Mouse (Mus musculus): Measurements from ENCODE around the gene Ankmy1.

Gene Ankmy1

DNA sequence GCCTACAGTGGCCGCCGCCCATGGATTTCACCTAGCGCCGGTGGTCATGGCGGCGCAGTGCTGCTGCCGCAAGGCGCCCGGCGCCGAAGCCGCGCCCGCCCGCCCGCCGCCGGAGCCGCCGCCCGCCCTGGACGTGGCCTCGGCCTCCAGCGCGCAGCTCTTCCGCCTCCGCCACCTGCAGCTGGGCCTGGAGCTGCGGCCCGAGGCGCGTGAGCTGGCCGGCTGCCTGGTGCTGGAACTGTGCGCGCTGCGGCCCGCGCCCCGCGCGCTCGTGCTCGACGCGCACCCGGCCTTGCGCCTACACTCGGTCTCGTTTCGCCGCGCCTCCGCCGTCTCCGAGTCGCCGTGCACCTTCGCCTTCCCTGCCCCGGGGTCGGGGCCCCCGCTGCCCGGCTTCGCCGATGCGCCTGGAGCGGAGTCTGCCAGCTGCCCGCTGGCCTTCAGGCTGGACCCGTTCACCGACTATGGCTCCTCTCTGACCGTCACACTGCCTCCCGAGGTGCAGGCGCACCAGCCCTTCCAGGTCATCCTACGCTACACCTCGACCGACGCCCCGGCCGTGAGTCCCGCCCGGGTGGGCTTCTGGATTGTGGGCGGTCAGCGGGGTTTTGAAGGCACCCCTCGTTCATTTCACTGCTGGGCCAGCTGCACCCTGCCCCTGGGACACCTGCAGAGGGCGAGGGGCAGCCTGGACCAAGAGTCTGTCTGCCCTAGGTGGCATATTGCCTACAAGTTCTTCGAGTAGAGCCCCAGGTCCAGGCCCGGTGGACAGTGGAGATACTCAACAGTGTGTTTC, 8.4 kb upstream of the Ankmy1 start:
- peak; percentile 71 for DNase-seq

DNA sequence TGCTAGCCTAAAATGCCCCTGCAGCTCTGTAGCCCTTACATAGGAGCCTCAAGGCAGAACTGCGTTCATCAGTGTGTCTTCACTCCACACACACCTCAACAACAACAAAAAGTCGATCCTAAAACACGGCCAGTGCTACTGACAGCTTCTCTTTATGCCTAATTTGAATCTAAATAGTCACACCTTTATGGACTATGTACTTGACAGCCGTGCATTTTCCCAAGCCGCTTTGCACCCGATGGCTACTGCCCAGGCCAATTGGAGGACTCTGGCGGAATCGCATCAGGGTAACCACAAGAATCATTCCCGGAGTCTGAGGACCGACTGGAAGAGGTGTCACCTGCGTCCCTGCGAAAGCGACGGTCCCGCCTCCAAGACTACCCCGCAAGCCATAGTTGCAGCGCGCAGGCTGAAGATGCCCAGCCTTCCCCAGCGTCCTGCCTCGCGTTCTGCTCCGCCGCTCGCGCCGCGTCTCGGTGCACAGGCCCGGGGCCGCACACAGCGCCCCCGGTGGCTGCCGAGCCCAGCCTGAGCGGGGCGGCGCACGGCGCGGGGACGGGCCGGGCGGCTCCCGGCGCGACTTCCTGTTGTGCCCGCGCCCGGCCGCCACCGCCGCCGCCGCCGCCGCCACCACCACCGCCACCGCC, 7.7 kb upstream of the Ankmy1 start, which contains the start of gene Rnpepl1:
TSS of gene Rnpepl1 (plus strand) at position 545 of the 647 bp plus-strand sequence.
- DNase-seq = peak; percentile 85

DNA sequence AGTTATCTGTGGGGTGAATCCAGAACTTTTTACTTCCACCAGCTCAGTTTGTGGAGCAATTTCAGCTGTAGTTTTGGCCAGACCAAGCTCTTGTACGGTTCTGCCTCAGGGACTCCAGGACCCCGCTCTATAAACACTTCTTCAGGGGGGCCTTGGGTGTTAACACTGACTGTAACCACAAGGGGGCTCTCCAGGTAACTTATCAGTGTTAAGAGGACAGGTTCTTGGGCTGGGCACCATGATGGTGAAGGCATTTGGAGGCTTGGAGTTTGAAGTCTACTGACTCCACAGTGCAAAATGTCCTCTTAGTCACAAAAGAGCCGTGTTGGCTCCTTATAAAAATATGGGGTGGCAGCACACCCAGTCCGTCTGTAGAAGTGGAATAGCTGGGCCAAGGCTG, 6.4 kb upstream of the Ankmy1 start:
- no peak for DNase-seq

DNA sequence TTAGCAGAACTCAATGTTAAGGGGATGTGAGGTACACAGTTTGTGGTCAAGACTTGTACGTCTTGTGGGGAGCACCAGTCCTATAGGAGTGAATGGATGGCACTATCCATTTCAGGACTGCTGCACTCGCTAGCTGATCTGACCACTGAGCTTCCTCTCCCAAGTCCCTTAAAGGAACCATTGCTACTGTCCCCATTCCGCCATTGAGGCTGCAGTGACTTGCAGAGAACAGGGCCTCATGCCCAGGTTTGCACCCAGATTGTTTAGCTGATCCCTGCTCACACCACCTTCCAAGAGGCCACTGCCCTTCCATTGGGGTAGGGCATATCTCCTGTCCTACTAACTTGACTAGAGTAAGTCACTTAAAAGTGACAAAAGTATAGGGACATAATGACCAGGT, 6.0 kb upstream of the Ankmy1 start:
- no peak for DNase-seq

DNA sequence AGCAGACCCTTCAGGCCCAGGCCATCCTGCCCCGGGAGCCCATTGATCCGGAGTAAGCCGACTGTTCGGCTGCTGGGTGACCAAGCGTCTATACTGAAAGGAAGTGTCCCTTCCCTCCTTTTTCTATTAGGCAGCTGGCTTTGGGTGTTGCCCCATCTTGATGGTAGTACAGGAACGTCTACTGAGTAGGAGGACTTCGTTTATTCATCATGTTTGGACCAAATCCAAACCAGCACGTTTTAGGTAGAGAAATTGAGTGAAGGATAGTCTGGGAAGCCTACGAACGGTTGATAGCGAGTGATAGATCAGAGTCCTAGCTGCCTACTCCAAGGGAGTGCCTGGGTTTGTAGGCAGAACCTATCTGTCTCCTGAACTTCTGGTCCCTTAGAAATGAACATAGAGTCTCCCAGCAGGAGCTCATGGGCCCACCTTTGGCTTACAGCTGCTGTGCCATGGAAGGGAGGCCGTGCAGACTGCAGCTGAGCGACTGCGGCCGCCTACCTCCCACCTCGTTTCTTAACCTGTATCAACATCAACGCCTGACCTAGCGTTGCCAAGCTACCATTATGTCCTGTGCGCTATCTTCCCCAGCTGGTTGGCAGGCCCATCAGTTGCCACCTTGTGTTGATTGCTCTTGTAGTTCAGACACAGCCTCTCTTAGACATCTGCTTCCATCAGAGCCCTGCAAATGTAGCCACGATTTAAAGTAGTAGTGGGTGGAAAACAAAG, 5.1 kb upstream of the Ankmy1 start:
- DNase-seq = no peak

DNA sequence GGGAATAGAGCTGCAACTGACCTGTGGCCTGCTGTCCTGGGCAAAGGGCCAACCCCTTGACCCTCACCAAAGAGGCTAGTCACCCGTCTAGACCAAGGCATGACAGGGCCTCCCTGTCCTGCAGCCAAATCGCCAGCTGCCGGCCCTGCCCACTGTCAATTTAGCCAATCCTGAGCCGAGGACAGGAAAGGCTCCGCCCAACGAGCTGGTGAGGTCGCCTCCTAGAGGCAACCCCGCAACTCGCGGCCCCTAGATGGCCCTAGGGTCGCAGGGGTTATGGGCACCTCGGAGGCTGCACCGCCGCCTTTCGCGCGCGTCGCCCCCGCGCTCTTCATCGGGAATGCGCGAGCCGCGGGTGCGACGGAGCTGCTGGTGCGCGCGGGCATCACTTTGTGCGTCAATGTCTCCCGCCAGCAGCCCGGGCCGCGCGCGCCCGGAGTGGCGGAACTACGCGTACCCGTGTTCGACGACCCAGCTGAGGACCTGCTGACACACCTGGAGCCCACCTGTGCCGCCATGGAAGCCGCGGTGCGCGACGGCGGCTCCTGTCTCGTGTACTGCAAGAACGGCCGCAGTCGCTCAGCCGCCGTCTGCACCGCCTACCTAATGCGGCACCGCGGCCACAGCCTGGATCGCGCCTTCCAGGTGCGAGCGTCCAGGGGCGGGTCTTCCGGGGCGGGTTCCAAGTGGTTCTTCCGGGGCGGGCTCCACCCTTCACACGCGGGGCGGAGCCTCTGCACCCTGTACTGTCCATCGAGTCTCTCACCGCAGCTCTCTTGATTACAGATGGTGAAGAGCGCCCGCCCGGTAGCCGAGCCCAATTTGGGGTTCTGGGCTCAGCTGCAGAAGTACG, 4.3 kb upstream of the Ankmy1 start, which contains the start of gene Dusp28:
TSS of gene Dusp28 (plus strand) at position 203 of the 853 bp plus-strand sequence.
- DNase-seq = peak; percentile 92

DNA sequence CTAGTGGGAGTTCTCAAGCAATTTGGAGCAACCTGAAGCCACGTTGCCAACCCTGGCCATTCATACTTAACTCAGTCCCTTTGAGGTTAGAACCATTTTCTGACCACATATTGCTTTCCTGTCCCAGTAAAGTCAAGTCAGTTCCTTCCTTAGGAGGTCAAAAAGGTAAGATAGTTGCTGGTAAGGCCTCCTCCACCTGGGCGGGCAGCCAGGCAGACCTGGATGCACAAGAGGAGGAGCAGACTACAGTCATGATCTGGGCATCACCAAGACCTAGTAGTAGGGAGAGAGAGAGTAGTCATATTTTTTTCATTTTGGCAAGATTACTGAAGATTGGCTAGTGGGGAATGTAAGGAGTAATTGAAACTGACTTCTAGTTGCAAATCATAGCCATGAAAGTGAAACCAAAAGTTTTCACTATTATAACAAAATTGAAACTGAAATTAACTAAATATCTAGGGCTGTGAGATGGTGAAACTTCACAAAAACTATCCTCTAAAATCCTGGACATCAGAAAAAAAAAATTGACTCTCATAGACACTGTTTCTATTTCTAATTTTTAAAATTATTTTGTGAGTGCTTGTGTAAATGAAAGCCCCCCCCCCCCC, 3.1 kb upstream of the Ankmy1 start:
- no peak for DNase-seq

DNA sequence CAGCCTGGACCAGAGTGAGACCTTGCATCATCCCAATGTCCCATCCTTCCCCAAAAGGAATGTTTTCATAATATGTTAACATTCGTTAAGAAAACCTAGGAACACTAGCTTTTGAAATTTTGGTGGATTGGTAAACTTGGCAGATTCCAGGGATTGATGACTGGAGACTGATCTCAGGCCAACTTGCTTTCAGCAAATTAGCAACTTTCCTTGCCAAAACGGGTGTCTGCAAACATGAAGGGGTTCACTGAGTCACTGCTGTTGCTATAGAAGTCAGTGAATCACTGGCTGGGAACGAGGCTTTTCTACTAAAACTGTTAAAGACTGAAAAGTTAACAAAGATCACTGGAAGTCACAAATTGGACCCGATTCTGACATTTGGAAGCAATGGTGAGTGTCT, 921 bp upstream of the Ankmy1 start:
- DNase-seq = no peak

DNA sequence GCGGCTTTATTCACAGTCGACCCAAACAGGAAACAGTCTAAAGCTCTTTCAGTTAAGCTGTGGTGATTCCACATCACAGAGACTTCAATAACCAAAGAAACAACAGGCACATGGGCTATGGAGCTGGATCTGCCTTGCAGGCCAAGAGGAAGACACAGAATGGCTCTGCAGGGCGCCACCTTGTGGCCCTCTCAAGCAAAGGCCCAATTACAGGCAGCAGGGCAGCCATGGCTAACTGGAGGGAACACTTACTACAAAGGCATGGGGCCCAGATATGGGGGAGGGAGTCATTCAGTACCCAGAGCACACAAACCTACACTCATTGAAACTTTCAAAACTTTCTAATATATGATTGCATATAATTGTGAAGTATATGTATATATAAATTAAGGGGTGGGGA, 7.6 kb downstream of the Ankmy1 start:
- DNase-seq = peak; percentile 76

DNA sequence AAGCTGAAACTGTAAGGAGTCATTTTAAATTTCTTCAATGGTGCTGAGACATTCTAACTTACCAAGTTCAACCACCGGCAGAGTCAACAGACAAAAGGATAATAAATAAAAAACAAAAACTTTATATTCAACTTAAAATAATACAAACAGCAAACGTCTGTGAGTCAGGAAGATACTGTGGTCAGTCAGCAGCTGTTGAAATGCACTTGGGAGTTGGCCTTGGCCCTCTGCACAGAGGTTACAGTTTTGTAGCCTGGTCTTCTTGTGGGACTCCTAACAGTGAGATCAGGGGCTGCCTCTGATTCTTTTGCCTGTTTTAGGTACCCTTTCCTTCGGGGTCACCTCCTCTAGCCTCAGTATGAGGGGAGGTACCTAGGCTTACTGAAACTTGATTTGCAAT, 8.8 kb downstream of the Ankmy1 start:
- no peak for DNase-seq

DNA sequence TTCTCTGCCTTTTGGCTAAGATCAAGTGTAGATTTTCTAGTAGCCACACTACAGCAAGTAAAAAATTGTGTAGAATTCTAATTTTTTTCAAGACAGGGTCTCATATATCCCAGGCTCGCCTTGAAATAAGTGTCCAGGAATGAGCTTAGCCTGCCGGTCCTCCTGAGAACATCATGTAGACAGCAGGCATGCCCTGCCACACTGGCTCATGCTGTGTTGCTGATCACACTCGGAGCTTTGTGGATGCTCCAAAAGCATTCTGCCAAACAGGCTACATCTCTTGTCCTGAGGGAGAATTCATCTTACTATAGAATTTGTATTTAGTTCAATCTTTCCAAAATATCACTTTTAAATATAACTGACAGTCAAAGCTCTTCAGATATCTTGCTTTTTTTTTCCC, 9.9 kb downstream of the Ankmy1 start:
- no peak for DNase-seq

DNA sequence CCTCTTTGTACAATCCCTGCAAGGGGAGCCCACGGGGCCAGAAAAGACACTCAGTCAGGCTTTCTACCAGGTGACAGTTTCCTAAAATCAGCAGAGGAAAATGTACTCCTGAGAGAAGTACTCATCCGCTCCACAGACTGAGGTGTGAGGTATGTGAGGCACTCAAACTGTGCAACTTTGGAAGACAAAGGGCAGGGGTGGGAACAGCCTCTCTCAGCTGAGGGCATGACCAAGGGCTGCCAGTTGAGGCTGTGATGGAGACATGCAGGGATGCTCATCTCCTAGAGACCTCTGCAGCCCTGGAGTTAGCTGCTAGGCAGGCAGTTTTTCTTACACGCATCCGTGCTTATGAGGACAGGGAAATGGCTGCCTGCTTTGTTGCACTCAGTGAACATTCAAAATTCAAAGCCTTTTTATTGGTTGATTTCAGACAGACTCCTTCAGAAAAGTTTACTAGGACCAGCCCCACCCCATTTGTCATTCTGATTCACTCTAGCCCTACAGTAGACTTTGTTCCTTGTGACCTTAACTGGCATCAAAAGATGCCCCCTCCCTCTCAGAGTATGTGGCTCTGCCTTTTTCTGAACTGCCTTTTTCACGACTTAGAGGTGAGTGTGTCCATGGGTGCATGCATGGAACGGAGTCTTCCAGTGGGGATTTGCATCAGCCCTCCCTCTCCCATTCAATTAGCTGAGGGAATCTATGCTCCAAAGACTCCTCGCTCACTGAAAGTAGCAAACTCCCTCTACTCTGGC, 13.6 kb downstream of the Ankmy1 start:
- no peak for DNase-seq

DNA sequence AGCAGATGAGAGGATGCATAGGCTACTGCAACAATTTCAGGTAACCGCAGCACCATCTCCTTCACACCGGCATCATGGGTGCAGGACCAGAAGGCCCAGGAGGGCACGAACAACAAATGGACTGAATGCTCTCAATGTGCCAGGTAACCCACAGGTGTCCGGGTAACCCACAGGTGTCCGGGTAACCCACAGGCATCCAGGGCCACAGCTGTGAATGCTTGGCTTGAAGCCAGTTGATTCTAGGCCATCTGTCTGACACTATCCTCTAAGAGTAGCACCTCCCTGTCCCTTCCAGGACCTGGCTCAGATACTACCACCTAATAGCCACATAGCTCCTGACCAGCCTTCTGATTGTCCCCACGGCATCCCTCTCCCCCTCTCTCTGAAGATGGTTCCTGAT, 20.7 kb downstream of the Ankmy1 start:
- no peak for DNase-seq

DNA sequence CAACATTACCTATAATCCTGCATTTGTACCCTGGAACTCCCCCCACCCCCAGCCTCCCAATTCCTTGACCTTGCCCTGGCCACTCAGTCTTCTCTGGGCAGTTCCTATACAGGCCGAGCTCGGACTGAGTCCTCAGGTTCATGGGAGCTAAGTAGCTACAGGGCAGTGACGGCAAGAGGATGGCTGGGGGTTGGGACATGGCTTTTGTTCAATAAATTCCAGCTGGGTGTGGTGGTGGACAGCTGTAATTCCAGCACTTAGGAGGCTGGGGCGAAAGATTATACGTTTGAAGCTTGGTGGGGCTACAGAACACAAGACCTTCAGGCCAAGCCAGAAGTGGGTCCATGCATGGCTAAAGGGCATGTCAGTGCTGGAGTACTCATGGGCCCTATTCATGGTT, 22.6 kb downstream of the Ankmy1 start:
- DNase-seq = no peak

DNA sequence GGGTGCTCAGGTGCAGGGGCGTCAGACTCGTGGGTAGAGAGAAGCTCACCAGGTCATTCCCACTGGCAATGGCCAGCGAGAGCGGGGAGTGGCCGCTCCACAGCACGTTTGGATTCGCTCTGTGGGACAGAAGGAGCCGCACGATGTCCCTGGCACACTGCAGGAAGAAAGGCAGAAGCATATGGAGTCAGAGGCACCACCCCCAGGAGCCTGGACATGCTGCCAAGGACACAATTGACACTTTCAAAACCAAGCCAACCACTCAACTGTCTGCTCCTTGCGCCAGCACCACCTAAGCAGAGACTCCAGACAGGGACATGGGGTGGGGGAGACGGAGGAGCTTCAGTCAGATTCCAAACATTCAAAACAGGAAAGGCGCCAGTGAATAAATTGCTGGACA, 23.4 kb downstream of the Ankmy1 start:
- DNase-seq = no peak

DNA sequence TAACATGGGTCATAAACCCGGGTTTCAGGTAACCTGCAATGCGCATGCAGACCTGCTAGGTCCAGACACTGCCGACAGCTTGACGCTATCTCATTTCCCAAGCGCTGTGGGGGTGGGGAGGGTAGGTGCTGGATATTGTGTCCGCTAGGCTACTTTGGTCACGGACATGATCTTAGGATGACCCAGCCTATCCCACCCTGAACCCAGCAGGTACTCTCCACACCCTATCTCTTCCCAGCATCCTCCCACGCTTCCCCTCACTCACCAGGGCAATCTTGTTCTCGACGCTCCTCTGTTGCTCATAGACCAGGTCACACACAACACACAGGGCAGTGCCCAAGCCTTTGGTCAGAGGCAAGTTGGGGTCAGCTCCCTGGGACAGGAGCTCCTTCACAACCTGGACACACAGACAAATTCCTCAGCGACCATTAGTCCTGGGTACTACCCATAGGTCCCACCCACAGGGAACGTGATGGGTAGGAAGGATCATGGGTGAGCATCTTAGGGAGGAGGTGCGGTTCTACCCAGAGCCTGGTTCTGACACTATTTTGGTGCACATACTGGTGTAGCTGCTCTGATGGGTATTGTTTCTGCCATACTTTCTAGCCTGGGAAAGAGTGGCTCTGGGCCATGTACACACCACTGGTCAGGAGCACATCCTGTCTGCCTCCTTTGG, 24.5 kb downstream of the Ankmy1 start:
- DNase-seq = no peak

DNA sequence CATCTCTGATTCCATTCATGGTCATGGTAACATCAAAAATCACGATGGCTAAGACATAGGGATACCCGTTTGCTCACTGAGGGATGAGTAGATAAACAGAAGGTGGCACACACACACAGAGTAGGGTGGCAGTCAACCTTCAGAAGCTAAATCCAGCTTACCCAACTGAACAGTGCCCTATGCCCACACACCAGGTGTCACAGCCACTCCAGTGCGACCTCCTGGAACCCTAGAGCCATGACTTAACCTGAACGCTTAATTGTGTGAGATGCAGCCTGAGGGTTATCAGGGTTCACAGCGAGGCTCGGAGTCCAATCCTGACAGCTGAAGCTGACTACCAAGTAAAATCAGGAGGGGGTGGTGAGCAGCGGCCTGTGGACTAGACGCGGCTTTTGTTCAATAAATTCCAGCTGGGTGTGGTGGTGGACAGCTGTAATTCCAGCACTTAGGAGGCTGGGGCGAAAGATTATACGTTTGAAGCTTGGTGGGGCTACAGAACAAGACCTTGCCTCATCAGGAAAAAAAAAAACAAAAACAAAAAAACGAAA, 25.2 kb downstream of the Ankmy1 start:
- DNase-seq = no peak

DNA sequence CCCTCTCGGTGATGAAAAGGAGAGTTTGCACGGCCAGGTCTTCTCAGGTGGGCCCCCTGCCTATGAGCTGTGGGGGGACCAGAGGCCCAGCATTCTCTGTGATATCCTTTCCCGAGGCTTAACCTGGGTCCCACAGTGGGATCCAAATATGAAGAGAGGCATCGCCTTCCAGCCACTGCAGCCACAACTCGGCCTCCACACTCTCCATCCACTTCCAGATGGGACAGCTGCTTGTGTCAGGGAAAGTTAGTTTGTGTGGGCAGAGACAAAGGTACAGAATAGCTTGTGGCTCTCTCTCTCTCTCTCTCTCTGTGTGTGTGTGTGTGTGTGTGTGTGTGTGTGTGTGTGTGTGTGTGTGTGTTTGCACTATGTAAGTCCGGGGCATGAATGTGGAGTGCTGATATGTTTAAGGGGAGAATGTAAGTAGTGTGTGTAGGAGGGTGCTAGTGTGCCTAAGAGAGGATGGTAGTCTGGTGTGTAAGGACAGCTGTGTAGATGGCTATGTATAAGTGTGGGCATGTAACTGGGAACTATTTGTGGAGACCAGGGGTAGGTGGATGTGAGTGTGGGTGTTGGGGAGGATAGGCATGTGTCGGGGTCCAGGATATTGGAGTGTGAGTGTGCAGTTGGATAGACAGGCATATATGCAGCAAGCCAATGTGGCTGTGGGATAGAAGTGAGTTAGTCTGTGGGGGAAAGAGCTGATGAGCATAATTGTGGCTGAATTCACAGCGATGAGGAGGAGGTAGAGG, 27.2 kb downstream of the Ankmy1 start:
- no peak for DNase-seq

DNA sequence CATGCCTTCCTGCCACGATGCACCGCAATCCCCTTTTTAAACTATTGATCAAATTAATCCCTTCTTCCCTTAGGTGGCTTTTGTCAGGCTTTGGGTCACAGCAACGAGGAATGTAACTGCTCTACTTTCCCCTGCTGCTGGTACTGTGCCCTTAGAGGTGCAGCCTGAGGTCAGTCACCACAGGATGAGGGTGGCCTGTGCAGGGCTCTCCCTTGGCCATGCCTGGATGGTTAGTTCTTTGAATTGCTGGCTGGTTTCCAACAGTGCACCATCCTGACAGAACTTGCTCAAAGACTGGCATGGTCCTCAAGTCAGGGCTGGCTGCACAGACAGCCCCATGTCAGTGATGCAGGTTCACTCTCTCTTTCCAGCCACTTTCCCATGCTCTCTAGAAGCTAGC, 28.7 kb downstream of the Ankmy1 start:
- peak; percentile 21 for DNase-seq

DNA sequence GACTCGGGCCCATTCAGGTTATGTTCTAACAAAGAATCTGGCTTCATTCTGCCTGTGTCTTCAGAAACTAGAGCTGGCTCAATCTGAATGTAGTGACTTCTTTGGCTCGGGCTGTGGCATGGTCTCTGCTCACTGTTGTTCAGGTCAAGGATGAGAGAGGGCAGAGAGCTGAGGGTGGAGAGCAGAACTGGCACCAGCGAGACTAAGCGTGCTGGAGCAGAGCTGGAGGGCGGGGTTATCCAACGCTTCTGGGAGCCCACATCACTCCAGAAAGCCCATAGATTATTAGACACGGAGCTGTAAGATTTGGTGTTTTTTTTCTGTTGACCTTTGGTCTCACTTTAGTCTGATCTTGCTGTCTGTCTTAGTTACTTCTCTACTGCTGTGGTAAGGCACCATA, 30.0 kb downstream of the Ankmy1 start:
- peak; percentile 17 for DNase-seq

All from kidney, adult 18-20 months (tissue).